Comparison of ENCODE assay signal across 8 mouse cellular contexts in genomic region chr11:20858921-20859668, GRCm38 (mm10). TPM values are rescaled to one million over a fixed set of nuclear protein-coding genes. Genes with fewer than 3 reads are reported as not detected.
DNase-seq lines count a peak whose midpoint lies in the region; ATAC-seq and TF ChIP-seq lines count a peak whose summit lies in the region.

No protein-coding gene starts in this region.

- intact Hi-C loops in gastrocnemius, adult 2 months (cut with DNase I) = loop anchor here (1.0 to 10.0 kb wide), 2 partner anchors 28 to 224 kb away; partner anchors contain the start of gene Lgalsl

- no peaks in the 10 kb centered on the region for H3K36me3 ChIP-seq in hindbrain, embryonic 14.5 days (replicated peaks; ENCODE audit: control insufficient read depth, insufficient read depth)

- WGBS in hindbrain, embryonic 14.5 days = 17% methylated on average over 9 of the region's 9 CpGs

- peak overlapping the region; percentile 22 for H3K4me2 ChIP-seq in hindbrain, embryonic 14.5 days (replicated peaks)

- TF ChIP-seq CTCF in gastrocnemius, adult 2 months (IDR thresholded peaks at IDR 0.05) = no peak

- H3K9ac ChIP-seq in hindbrain, embryonic 14.5 days = no peak overlapping the region

- peak overlapping the region; percentile 92 for H3K27ac ChIP-seq in gastrocnemius, adult 2 months
- H3K27ac ChIP-seq in hindbrain, embryonic 14.5 days = peak overlapping the region; percentile 63

- peak overlapping the region; percentile 67 for H3K4me3 ChIP-seq in gastrocnemius, adult 2 months
- no peak overlapping the region for H3K4me3 ChIP-seq in hindbrain, embryonic 14.5 days (replicated peaks; ENCODE audit: low read length)

- 0 out of 2 replicates have a peak, but pooled peaks cover 4% of the 10 kb centered on the region for H3K4me1 ChIP-seq in hindbrain, embryonic 14.5 days (replicated peaks; ENCODE audit: control insufficient read depth, insufficient read depth, low read length)

- H3K27me3 ChIP-seq in hindbrain, embryonic 14.5 days (ENCODE audit: control insufficient read depth, insufficient read depth, low read length) = no peaks in the 10 kb centered on the region

- no peaks in the 10 kb centered on the region for H3K9me3 ChIP-seq in hindbrain, embryonic 14.5 days (ENCODE audit: control insufficient read depth, low read length)

- DNase-seq in adrenal gland, adult 2 months = peak; percentile 80
- peak; percentile 51 to 76 for DNase-seq in cerebellum, postnatal 4 days (ENCODE audit: low spot score in 2 of 2)
- peak; percentile 90 for DNase-seq in gastrocnemius, adult 2 months
- peak; percentile 74 for DNase-seq in hindbrain, embryonic 14.5 days (ENCODE audit: low spot score)
- peak; percentile 86 to 95 for DNase-seq in layer of hippocampus, postnatal 14 days (ENCODE audit: low spot score in 2 of 2)
- peak; percentile 69 for DNase-seq in mesoderm, embryonic 11.5 days (ENCODE audit: low read depth, low spot score)
- DNase-seq in spleen, postnatal 36 days (ENCODE audit: low spot score in 2 of 2) = peak; percentile 6 to 10

- peak; percentile 93 for ATAC-seq in hindbrain, embryonic 14.5 days (ENCODE audit: low FRiP score)
- ATAC-seq in monocyte, adult 5-6 weeks (replicated peaks; ENCODE audit: insufficient number of reproducible peaks, low FRiP score, low TSS enrichment, poor library complexity, severe bottlenecking) = no peak

RNA-seq across cellular contexts. Expression of gene Lgalsl, which starts 28.2 kb away (rescaled TPM):
- total RNA-seq in adrenal gland, adult 2 months (2021) = 10 to 100 TPM; 21.2 to 33.0 TPM
- polyA plus RNA-seq in adrenal gland, adult 2 months (2012; rRNA removed) = 1.8 and 2.5 TPM in 2 replicates
- 10 to 100 TPM; 72.0 to 79.2 TPM for total RNA-seq in gastrocnemius, adult 2 months (2021)
- 62.6 and 88.1 TPM in 2 replicates for polyA plus RNA-seq in hindbrain, embryonic 14.5 days (2014; fragmentation: Nextera tagmentation; extraction: Ambion mirVana)
- 10 to 100 TPM; 85.0 to 91.1 TPM for total RNA-seq in layer of hippocampus, postnatal 14 days (2021)
- total RNA-seq in monocyte, adult 5-6 weeks (2017) = 2.4 to 11.7 TPM (median 3.9 TPM) in 3 replicates

Comparison
In these comparisons a context has a peak if more than half of its experiments do, and no peak if none do; other contexts are left out.
1. DNase-seq: peak in every context shown above with its lines; median percentile 90 in layer of hippocampus, postnatal 14 days; 90 in gastrocnemius, adult 2 months; 80 in adrenal gland, adult 2 months; 74 in hindbrain, embryonic 14.5 days; 69 in mesoderm, embryonic 11.5 days; 64 in cerebellum, postnatal 4 days; 8 in spleen, postnatal 36 days.